Mouse (Mus musculus): ENCODE measurements around the gene Sf3a2. TPM values are rescaled to one million over a fixed set of nuclear protein-coding genes. Genes with fewer than 3 reads are reported as not detected.

Gene Sf3a2
- polyA plus RNA-seq, 1 experiment from 2014 or later: 69.6 TPM

- Histone ChIP-seq H3K9ac (ENCODE audit: low read depth, low read length) (no peak overlapping the region), H3K27ac (replicated peaks; ENCODE audit: low read depth, low read length) (no peak overlapping the region), H3K27me3 (replicated peaks; ENCODE audit: control insufficient read depth, insufficient read depth, low read length) (no peaks in the 10 kb centered on the region), H3K4me3 (ENCODE audit: low read depth, low read length) (no peak overlapping the region), H3K4me1 (ENCODE audit: control insufficient read depth, insufficient read depth, low read length) (peaks cover 9% of the 10 kb centered on the region), H3K9me3 (ENCODE audit: control insufficient read depth, low read length) (no peaks in the 10 kb centered on the region), H3K36me3 (ENCODE audit: control insufficient read depth, insufficient read depth, low read length) (peaks cover 83% of the 10 kb centered on the region), H3K4me2 (ENCODE audit: low read depth, low read length) (no peak overlapping the region)
- ATAC-seq (ENCODE audit: low read depth): no peak
- DNase-seq (ENCODE audit: low spot score): no peak
- WGBS: 85% methylated on average over 4 of the region's 4 CpGs
These were observed 4.2 kb upstream of the Sf3a2 start for GRCm38 (mm10) chr10:80793803-80794202.

- no peaks in the 10 kb centered on the region for H3K9me3 ChIP-seq (ENCODE audit: control insufficient read depth, low read length)
- DNase-seq (ENCODE audit: low spot score) (no peak), ATAC-seq (ENCODE audit: low read depth) (no peak)
- H3K27ac ChIP-seq (replicated peaks; ENCODE audit: low read depth, low read length): no peak overlapping the region
- peaks cover 13% of the 10 kb centered on the region for H3K4me1 ChIP-seq (ENCODE audit: control insufficient read depth, insufficient read depth, low read length)
- no peaks in the 10 kb centered on the region for H3K27me3 ChIP-seq (replicated peaks; ENCODE audit: control insufficient read depth, insufficient read depth, low read length)
- no peak overlapping the region for H3K4me2 ChIP-seq (ENCODE audit: low read depth, low read length)
- H3K9ac ChIP-seq (ENCODE audit: low read depth, low read length): no peak overlapping the region
- no peak overlapping the region for H3K4me3 ChIP-seq (ENCODE audit: low read depth, low read length)
- peaks cover 73% of the 10 kb centered on the region for H3K36me3 ChIP-seq (ENCODE audit: control insufficient read depth, insufficient read depth, low read length)
- 87% methylated on average over 8 of the region's 8 CpGs for WGBS
These were observed 3.2 kb upstream of the Sf3a2 start for GRCm38 (mm10) chr10:80794750-80795149.

- Histone ChIP-seq H3K27ac (replicated peaks; ENCODE audit: low read depth, low read length) (no peak overlapping the region), H3K9ac (ENCODE audit: low read depth, low read length) (peak overlapping the region; percentile 98), H3K36me3 (ENCODE audit: control insufficient read depth, insufficient read depth, low read length) (peaks cover 70% of the 10 kb centered on the region)
These were observed 1.6 kb upstream of the Sf3a2 start for GRCm38 (mm10) chr10:80796307-80796848.

GRCm38 (mm10) chr10:80797186-80798149 lies 530 bp upstream of the Sf3a2 start:
- DNase-seq (ENCODE audit: low spot score) (peak; percentile 75), ATAC-seq (ENCODE audit: low read depth) (peak; percentile 65)
- Histone ChIP-seq H3K4me3 (ENCODE audit: low read depth, low read length) (peak overlapping the region; percentile 83), H3K4me2 (ENCODE audit: low read depth, low read length) (peak overlapping the region; percentile 92), H3K4me1 (ENCODE audit: control insufficient read depth, insufficient read depth, low read length) (peaks cover 16% of the 10 kb centered on the region), H3K9ac (ENCODE audit: low read depth, low read length) (peak overlapping the region; percentile 98), H3K27ac (replicated peaks; ENCODE audit: low read depth, low read length) (peak overlapping the region; percentile 96), H3K9me3 (ENCODE audit: control insufficient read depth, low read length) (no peaks in the 10 kb centered on the region), H3K27me3 (replicated peaks; ENCODE audit: control insufficient read depth, insufficient read depth, low read length) (no peaks in the 10 kb centered on the region), H3K36me3 (ENCODE audit: control insufficient read depth, insufficient read depth, low read length) (peaks cover 70% of the 10 kb centered on the region)
- 2% methylated on average over 42 of the region's 59 CpGs for WGBS

More at GRCm38 (mm10) chr10:80796307-80796848, 1.6 kb upstream of the Sf3a2 start:
- ATAC-seq (ENCODE audit: low read depth) (no peak), DNase-seq (ENCODE audit: low spot score) (no peak)
- WGBS: 81% methylated on average over 9 of the region's 9 CpGs
- peaks cover 16% of the 10 kb centered on the region for H3K4me1 ChIP-seq (ENCODE audit: control insufficient read depth, insufficient read depth, low read length)
- no peaks in the 10 kb centered on the region for H3K27me3 ChIP-seq (replicated peaks; ENCODE audit: control insufficient read depth, insufficient read depth, low read length)
- peak overlapping the region; percentile 92 for H3K4me2 ChIP-seq (ENCODE audit: low read depth, low read length)
- peak overlapping the region; percentile 83 for H3K4me3 ChIP-seq (ENCODE audit: low read depth, low read length)
- H3K9me3 ChIP-seq (ENCODE audit: control insufficient read depth, low read length): no peaks in the 10 kb centered on the region

- Histone ChIP-seq H3K27me3 (replicated peaks; ENCODE audit: control insufficient read depth, insufficient read depth, low read length) (no peaks in the 10 kb centered on the region), H3K4me3 (ENCODE audit: low read depth, low read length) (peak overlapping the region; percentile 83), H3K27ac (replicated peaks; ENCODE audit: low read depth, low read length) (peak overlapping the region; percentile 96), H3K36me3 (ENCODE audit: control insufficient read depth, insufficient read depth, low read length) (peaks cover 70% of the 10 kb centered on the region), H3K9ac (ENCODE audit: low read depth, low read length) (peak overlapping the region; percentile 98), H3K9me3 (ENCODE audit: control insufficient read depth, low read length) (no peaks in the 10 kb centered on the region), H3K4me2 (ENCODE audit: low read depth, low read length) (peak overlapping the region; percentile 92), H3K4me1 (ENCODE audit: control insufficient read depth, insufficient read depth, low read length) (peaks cover 16% of the 10 kb centered on the region)
- 1% methylated on average over 18 of the region's 18 CpGs for WGBS
- no peak for ATAC-seq (ENCODE audit: low read depth)
- peak; percentile 38 for DNase-seq (ENCODE audit: low spot score)
These were observed 1.1 kb downstream of the Sf3a2 start for GRCm38 (mm10) chr10:80799070-80799566.

DNA sequence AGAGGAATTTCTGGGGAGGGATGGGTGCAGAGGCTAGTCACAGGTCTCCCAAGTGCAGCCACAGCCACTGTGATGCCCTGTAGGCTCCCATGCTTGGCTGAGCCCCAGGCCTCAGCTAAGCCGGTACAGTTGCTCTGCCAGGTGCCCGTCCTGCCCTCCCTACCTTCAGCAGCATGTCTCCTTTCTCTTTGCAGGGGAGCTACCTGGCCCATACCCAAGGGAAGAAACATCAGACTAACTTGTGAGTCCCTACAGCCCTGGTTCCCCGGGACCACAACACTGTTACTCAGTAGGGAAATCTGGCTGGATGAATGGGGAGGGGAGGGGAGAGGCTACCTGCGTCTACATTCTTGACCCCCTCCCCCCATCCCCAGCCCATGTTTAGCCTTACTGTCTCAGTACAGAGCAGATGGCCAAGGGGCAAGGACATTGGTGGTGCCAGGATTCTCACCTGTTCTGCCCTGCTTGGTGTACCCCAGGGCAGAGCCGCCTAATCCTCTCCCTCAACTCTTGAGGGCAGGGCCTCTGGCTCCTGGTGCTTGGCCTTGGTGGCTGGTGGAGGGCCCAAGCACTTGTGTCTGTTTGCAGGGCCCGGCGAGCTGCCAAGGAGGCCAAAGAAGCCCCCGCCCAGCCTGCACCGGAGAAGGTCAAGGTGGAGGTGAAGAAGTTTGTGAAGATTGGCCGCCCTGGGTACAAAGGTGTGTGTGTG lies 4.4 kb downstream of the Sf3a2 start:
- Histone ChIP-seq H3K9ac (ENCODE audit: low read depth, low read length) (no peak overlapping the region; the same call in 1 of the 2 replicates), H3K4me3 (ENCODE audit: low read depth, low read length) (no peak overlapping the region), H3K4me2 (ENCODE audit: low read depth, low read length) (no peak overlapping the region), H3K4me1 (ENCODE audit: control insufficient read depth, insufficient read depth, low read length) (peaks cover 14% of the 10 kb centered on the region; the same call in 1 of the 2 replicates), H3K36me3 (ENCODE audit: control insufficient read depth, insufficient read depth, low read length) (peaks cover 50% of the 10 kb centered on the region), H3K27ac (replicated peaks; ENCODE audit: low read depth, low read length) (no peak overlapping the region), H3K27me3 (replicated peaks; ENCODE audit: control insufficient read depth, insufficient read depth, low read length) (no peaks in the 10 kb centered on the region), H3K9me3 (ENCODE audit: control insufficient read depth, low read length) (no peaks in the 10 kb centered on the region)
- ATAC-seq (ENCODE audit: low read depth) (no peak), DNase-seq (ENCODE audit: low spot score) (no peak)
- 90% methylated on average over 10 of the region's 10 CpGs for WGBS

- no peak for DNase-seq (ENCODE audit: low spot score)
- Histone ChIP-seq H3K9ac (ENCODE audit: low read depth, low read length) (no peak overlapping the region), H3K4me1 (ENCODE audit: control insufficient read depth, insufficient read depth, low read length) (peaks cover 16% of the 10 kb centered on the region), H3K36me3 (ENCODE audit: control insufficient read depth, insufficient read depth, low read length) (peaks cover 50% of the 10 kb centered on the region), H3K4me2 (ENCODE audit: low read depth, low read length) (no peak overlapping the region), H3K27me3 (replicated peaks; ENCODE audit: control insufficient read depth, insufficient read depth, low read length) (peaks cover under 1% of the 10 kb centered on the region; the same call in 1 of the 2 replicates), H3K4me3 (ENCODE audit: low read depth, low read length) (no peak overlapping the region), H3K9me3 (ENCODE audit: control insufficient read depth, low read length) (no peaks in the 10 kb centered on the region), H3K27ac (replicated peaks; ENCODE audit: low read depth, low read length) (no peak overlapping the region)
- ATAC-seq (ENCODE audit: low read depth): no peak
- 77% methylated on average over 3 of the region's 3 CpGs for WGBS
These were observed 5.0 kb downstream of the Sf3a2 start for GRCm38 (mm10) chr10:80802996-80803395.

- Histone ChIP-seq H3K27me3 (replicated peaks; ENCODE audit: control insufficient read depth, insufficient read depth, low read length) (peaks cover 14% of the 10 kb centered on the region), H3K4me3 (ENCODE audit: low read depth, low read length) (no peak overlapping the region), H3K27ac (replicated peaks; ENCODE audit: low read depth, low read length) (no peak overlapping the region), H3K4me1 (ENCODE audit: control insufficient read depth, insufficient read depth, low read length) (peaks cover 19% of the 10 kb centered on the region), H3K9ac (ENCODE audit: low read depth, low read length) (no peak overlapping the region), H3K4me2 (ENCODE audit: low read depth, low read length) (no peak overlapping the region), H3K36me3 (ENCODE audit: control insufficient read depth, insufficient read depth, low read length) (peaks cover 50% of the 10 kb centered on the region), H3K9me3 (ENCODE audit: control insufficient read depth, low read length) (no peaks in the 10 kb centered on the region)
- ATAC-seq (ENCODE audit: low read depth) (no peak), DNase-seq (ENCODE audit: low spot score) (no peak)
- no CpG with 5 or more reads among the region's 2 CpGs for WGBS
These were observed 6.3 kb downstream of the Sf3a2 start for GRCm38 (mm10) chr10:80804340-80804739.
